Mouse (Mus musculus): ENCODE measurements around the gene Lrp8.

Gene Lrp8

GRCm38 (mm10) chr4:107807796-107808195 is 5.7 kb downstream of the Lrp8 start:
- in situ Hi-C loops (cut with MboI; ENCODE audit: unreplicated experiment in 2 of 2), result no loop called here

- in situ Hi-C loops (cut with MboI; ENCODE audit: unreplicated experiment in 2 of 2), result no loop called here
Measured at GRCm38 (mm10) chr4:107808655-107809054, 6.6 kb downstream of the Lrp8 start.

- in situ Hi-C loops (cut with MboI; ENCODE audit: unreplicated experiment in 2 of 2), result no loop called here
Measured at GRCm38 (mm10) chr4:107811006-107811405, 8.9 kb downstream of the Lrp8 start.

GRCm38 (mm10) chr4:107811716-107812330 is 9.8 kb downstream of the Lrp8 start:
- in situ Hi-C loops (cut with MboI; ENCODE audit: unreplicated experiment in 2 of 2), result no loop called here

- in situ Hi-C loops (cut with MboI; ENCODE audit: unreplicated experiment in 2 of 2), result no loop called here
Measured at GRCm38 (mm10) chr4:107812336-107812735, 10.3 kb downstream of the Lrp8 start.

GRCm38 (mm10) chr4:107816459-107816858 is 14.4 kb downstream of the Lrp8 start:
- in situ Hi-C loops (cut with MboI; ENCODE audit: unreplicated experiment in 2 of 2), result no loop called here

- in situ Hi-C loops (cut with MboI; ENCODE audit: unreplicated experiment in 2 of 2), result no loop called here
Measured at GRCm38 (mm10) chr4:107817463-107817862, 15.4 kb downstream of the Lrp8 start.

GRCm38 (mm10) chr4:107819990-107820719 is 18.1 kb downstream of the Lrp8 start:
- in situ Hi-C loops (cut with MboI; ENCODE audit: unreplicated experiment in 2 of 2), result no loop called here

GRCm38 (mm10) chr4:107820856-107821619 is 19.0 kb downstream of the Lrp8 start:
- in situ Hi-C loops (cut with MboI; ENCODE audit: unreplicated experiment in 2 of 2), result no loop called here

- in situ Hi-C loops (cut with MboI; ENCODE audit: unreplicated experiment in 2 of 2), result no loop called here
Measured at GRCm38 (mm10) chr4:107822936-107823411, 20.9 kb downstream of the Lrp8 start.

GRCm38 (mm10) chr4:107823511-107823910 is 21.4 kb downstream of the Lrp8 start:
- in situ Hi-C loops (cut with MboI; ENCODE audit: unreplicated experiment in 2 of 2), result no loop called here

- in situ Hi-C loops (cut with MboI; ENCODE audit: unreplicated experiment in 2 of 2), result loop anchor here in 1 of 2 experiments (25.0 kb wide), 1 partner anchor 416 kb away; no protein-coding TSS in a partner anchor
Measured at GRCm38 (mm10) chr4:107828727-107829218, 26.7 kb downstream of the Lrp8 start.

GRCm38 (mm10) chr4:107829675-107830074 is 27.6 kb downstream of the Lrp8 start:
- in situ Hi-C loops (cut with MboI; ENCODE audit: unreplicated experiment in 2 of 2), result loop anchor here in 1 of 2 experiments (25.0 kb wide), 1 partner anchor 417 kb away; no protein-coding TSS in a partner anchor

- in situ Hi-C loops (cut with MboI; ENCODE audit: unreplicated experiment in 2 of 2), result loop anchor here in 1 of 2 experiments (25.0 kb wide), 1 partner anchor 418 kb away; no protein-coding TSS in a partner anchor
Measured at GRCm38 (mm10) chr4:107830189-107830588, 28.1 kb downstream of the Lrp8 start.

GRCm38 (mm10) chr4:107830821-107831221 is 28.8 kb downstream of the Lrp8 start:
- in situ Hi-C loops (cut with MboI; ENCODE audit: unreplicated experiment in 2 of 2), result loop anchor here in 1 of 2 experiments (25.0 kb wide), 1 partner anchor 419 kb away; no protein-coding TSS in a partner anchor

- in situ Hi-C loops (cut with MboI; ENCODE audit: unreplicated experiment in 2 of 2), result loop anchor here in 1 of 2 experiments (25.0 kb wide), 1 partner anchor 419 kb away; no protein-coding TSS in a partner anchor
Measured at GRCm38 (mm10) chr4:107831678-107832077, 29.6 kb downstream of the Lrp8 start.

GRCm38 (mm10) chr4:107833525-107833924 is 31.5 kb downstream of the Lrp8 start:
- in situ Hi-C loops (cut with MboI; ENCODE audit: unreplicated experiment in 2 of 2), result loop anchor here in 1 of 2 experiments (25.0 kb wide), 1 partner anchor 421 kb away; no protein-coding TSS in a partner anchor

GRCm38 (mm10) chr4:107834643-107835314 is 32.7 kb downstream of the Lrp8 start:
- in situ Hi-C loops (cut with MboI; ENCODE audit: unreplicated experiment in 2 of 2), result loop anchor here in 1 of 2 experiments (25.0 kb wide), 1 partner anchor 422 kb away; no protein-coding TSS in a partner anchor

- in situ Hi-C loops (cut with MboI; ENCODE audit: unreplicated experiment in 2 of 2), result loop anchor here in 1 of 2 experiments (25.0 kb wide), 1 partner anchor 423 kb away; no protein-coding TSS in a partner anchor
Measured at GRCm38 (mm10) chr4:107835508-107835909, 33.4 kb downstream of the Lrp8 start.

GRCm38 (mm10) chr4:107836758-107837157 is 34.7 kb downstream of the Lrp8 start:
- in situ Hi-C loops (cut with MboI; ENCODE audit: unreplicated experiment in 2 of 2), result loop anchor here in 1 of 2 experiments (25.0 kb wide), 1 partner anchor 424 kb away; no protein-coding TSS in a partner anchor

All from v-Abl transformed pro-B cells (cell line).